Mouse (Mus musculus): ENCODE data around the gene Gm21969.

- TF ChIP-seq POLR2A (IDR thresholded peaks at IDR 0.05; ENCODE audit: borderline replicate concordance, low read depth, low read length) (no peak), CTCF (IDR thresholded peaks at IDR 0.05; ENCODE audit: low read depth, low read length) (no peak)
Observed at GRCm38 (mm10) chr4:139702914-139703313, 99.9 kb downstream of the Gm21969 start.

Data from bone marrow macrophage, adult 2 months (primary cell).